10 mouse cellular contexts compared by ENCODE assay signal in the genomic region with DNA sequence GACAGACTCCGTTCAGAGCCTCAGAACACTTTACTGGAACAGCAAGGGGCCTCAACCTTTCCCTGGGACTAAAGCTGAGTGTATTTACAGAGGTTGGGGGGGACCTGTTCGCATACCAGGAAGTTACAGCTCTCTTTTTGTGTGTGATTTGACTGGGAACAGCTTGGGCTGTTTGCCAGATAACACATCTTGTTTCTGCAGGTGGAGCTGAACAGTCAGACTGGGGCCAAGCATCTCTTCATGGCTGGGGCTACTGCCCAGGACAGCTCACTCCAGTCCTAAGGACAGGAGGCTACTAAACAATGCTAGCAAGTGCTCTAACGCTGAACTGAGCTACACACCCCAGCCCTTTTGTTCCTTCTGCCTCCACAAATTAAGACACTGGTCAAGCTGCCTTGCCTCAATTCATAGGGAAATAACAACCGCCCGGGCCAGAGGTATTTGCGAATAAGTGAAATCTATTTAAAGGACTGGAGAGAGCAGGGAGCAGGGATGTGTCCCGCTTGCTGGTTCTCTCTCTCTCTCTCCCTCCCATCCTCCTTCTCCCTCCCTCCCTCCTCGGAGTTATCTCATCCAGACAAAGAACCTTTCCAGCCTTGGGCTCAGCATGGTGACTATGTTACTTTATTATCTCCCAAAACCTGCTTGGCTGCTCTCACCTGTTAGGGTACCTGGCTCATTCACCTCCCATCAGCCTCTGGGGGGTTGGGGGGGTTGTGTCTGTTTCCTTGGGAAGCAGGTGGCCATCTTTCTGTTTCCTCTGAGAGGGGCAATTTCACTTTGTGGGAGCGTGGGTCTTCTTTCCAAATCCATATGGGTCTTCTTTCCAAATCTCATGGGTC. TPM values are rescaled to one million over a fixed set of nuclear protein-coding genes. Genes with fewer than 3 reads are reported as not detected.
DNase-seq lines count a peak whose midpoint lies in the region; ATAC-seq and TF ChIP-seq lines count a peak whose summit lies in the region.
"Had no signal": no experiment of that assay in that cellular context is flagged by ENCODE, and none has a peak within 500 bp of the region (broad histone marks: within the 10 kb centered on the region; RNA-seq: fewer than 3 reads in every experiment).

No protein-coding gene starts in this region.

- H3K9ac ChIP-seq in forebrain, postnatal 0 days, result no peak overlapping the region
- H3K9ac ChIP-seq in neural tube, embryonic 12.5 days, result no peak overlapping the region
- H3K9ac ChIP-seq in lung, embryonic 14.5 days, result no peak overlapping the region
- H3K9ac ChIP-seq in stomach, postnatal 0 days (ENCODE audit: low read length), result no peak overlapping the region; the same call in 1 of the 2 replicates
- H3K9ac ChIP-seq: hindbrain, embryonic 13.5 days had no signal

- no peak for TF ChIP-seq CTCF in forebrain, postnatal 0 days (IDR thresholded peaks at IDR 0.05; ENCODE audit: low read depth)
- no peak for TF ChIP-seq CTCF in lung, embryonic 14.5 days (IDR thresholded peaks at IDR 0.05; ENCODE audit: low read depth)
- TF ChIP-seq CTCF in stomach, postnatal 0 days (IDR thresholded peaks at IDR 0.05; ENCODE audit: low read depth), result no peak

- peak overlapping the region; percentile 62 for H3K27ac ChIP-seq in forebrain, embryonic 10.5 days
- no peak overlapping the region for H3K27ac ChIP-seq in forebrain, postnatal 0 days (ENCODE audit: low read depth, low read length)
- no peak overlapping the region for H3K27ac ChIP-seq in neural tube, embryonic 12.5 days
- peak overlapping the region; percentile 89 for H3K27ac ChIP-seq in lung, embryonic 14.5 days (ENCODE audit: low read depth)
- H3K27ac ChIP-seq in stomach, postnatal 0 days (replicated peaks), result peak overlapping the region; percentile 91
- H3K27ac ChIP-seq: hindbrain, embryonic 13.5 days had no signal

- peak; percentile 60 for TF ChIP-seq EP300 in stomach, postnatal 0 days (optimal IDR thresholded peaks at IDR 0.05)

- peaks cover 39% of the 10 kb centered on the region for H3K4me1 ChIP-seq in forebrain, embryonic 10.5 days
- H3K4me1 ChIP-seq in forebrain, postnatal 0 days (ENCODE audit: insufficient read depth), result no peaks in the 10 kb centered on the region
- H3K4me1 ChIP-seq in neural tube, embryonic 12.5 days, result peaks cover 10% of the 10 kb centered on the region; the same call in 1 of the 2 replicates
- H3K4me1 ChIP-seq in lung, embryonic 14.5 days (ENCODE audit: insufficient read depth), result no peaks in the 10 kb centered on the region
- peaks cover 3% of the 10 kb centered on the region; the same call in 1 of the 2 replicates for H3K4me1 ChIP-seq in stomach, postnatal 0 days (replicated peaks; ENCODE audit: control insufficient read depth, insufficient read depth)

- no peaks in the 10 kb centered on the region for H3K9me3 ChIP-seq in forebrain, embryonic 10.5 days
- no peaks in the 10 kb centered on the region for H3K9me3 ChIP-seq in forebrain, postnatal 0 days (ENCODE audit: low read length)
- no peaks in the 10 kb centered on the region for H3K9me3 ChIP-seq in neural tube, embryonic 12.5 days
- H3K9me3 ChIP-seq in lung, embryonic 14.5 days (ENCODE audit: low read depth, low read length), result no peaks in the 10 kb centered on the region
- H3K9me3 ChIP-seq in stomach, postnatal 0 days (ENCODE audit: control insufficient read depth, low read length), result no peaks in the 10 kb centered on the region
- H3K9me3 ChIP-seq: hindbrain, embryonic 13.5 days had no signal

- H3K27me3 ChIP-seq in forebrain, embryonic 10.5 days (ENCODE audit: poor library complexity, severe bottlenecking), result peaks cover 65% of the 10 kb centered on the region
- H3K27me3 ChIP-seq in forebrain, postnatal 0 days (ENCODE audit: insufficient read depth, low read length), result no peaks in the 10 kb centered on the region
- H3K27me3 ChIP-seq in neural tube, embryonic 12.5 days (replicated peaks), result peaks cover 14% of the 10 kb centered on the region
- H3K27me3 ChIP-seq in lung, embryonic 14.5 days (ENCODE audit: insufficient read depth, low read length), result no peaks in the 10 kb centered on the region
- H3K27me3 ChIP-seq in stomach, postnatal 0 days (ENCODE audit: control insufficient read depth, insufficient read depth, low read length), result no peaks in the 10 kb centered on the region

- 17% methylated on average over 9 of the region's 9 CpGs for WGBS in forebrain, embryonic 10.5 days
- WGBS in forebrain, postnatal 0 days, result 15% methylated on average over 9 of the region's 9 CpGs
- whole genome bisulfite sequencing in neural tube, embryonic 12.5 days, result 21% methylated on average over 9 of the region's 9 CpGs
- WGBS in lung, embryonic 14.5 days, result 30% methylated on average over 9 of the region's 9 CpGs
- 23% methylated on average over 9 of the region's 9 CpGs for WGBS in stomach, postnatal 0 days

- ATAC-seq in forebrain, postnatal 0 days, result no peak
- ATAC-seq in neural tube, embryonic 12.5 days (ENCODE audit: low FRiP score, low read depth), result no peak
- ATAC-seq in lung, embryonic 14.5 days (ENCODE audit: insufficient read depth), result peak; percentile 50
- ATAC-seq in stomach, postnatal 0 days (ENCODE audit: low FRiP score, low TSS enrichment), result peak; percentile 61

- H3K4me3 ChIP-seq in forebrain, embryonic 10.5 days, result no peak overlapping the region
- no peak overlapping the region for H3K4me3 ChIP-seq in forebrain, postnatal 0 days (ENCODE audit: low read depth, low read length)
- H3K4me3 ChIP-seq in neural tube, embryonic 12.5 days, result no peak overlapping the region
- H3K4me3 ChIP-seq in lung, embryonic 14.5 days (ENCODE audit: low read depth, low read length), result no peak overlapping the region
- H3K4me3 ChIP-seq in stomach, postnatal 0 days (ENCODE audit: low read depth, low read length), result no peak overlapping the region
- H3K4me3 ChIP-seq: hindbrain, embryonic 13.5 days had no signal

- H3K4me2 ChIP-seq in forebrain, postnatal 0 days (ENCODE audit: low read depth), result no peak overlapping the region
- H3K4me2 ChIP-seq in neural tube, embryonic 12.5 days (replicated peaks), result peak overlapping the region; percentile 16; the same call in 1 of the 2 replicates
- H3K4me2 ChIP-seq in lung, embryonic 14.5 days, result peak overlapping the region; percentile 60
- peak overlapping the region; percentile 20; the same call in 1 of the 2 replicates for H3K4me2 ChIP-seq in stomach, postnatal 0 days (replicated peaks; ENCODE audit: low read depth)

- no peak for DNase-seq in forebrain, embryonic 10.5 days (ENCODE audit: extremely low spot score, low spot score)
- DNase-seq in forebrain, postnatal 0 days, result no peak
- DNase-seq in neural tube, embryonic 10.5 days (ENCODE audit: extremely low spot score, low spot score), result no peak
- DNase-seq in lung, embryonic 14.5 days, result peak; percentile 74
- peak; percentile 76 for DNase-seq in stomach, postnatal 0 days (ENCODE audit: low spot score)
- DNase-seq in thymus, postnatal 14 days, result no peak
- DNase-seq in cerebellum, adult 18-20 months, result no peak
- DNase-seq: right cerebral cortex, postnatal 25 days had no signal

- H3K36me3 ChIP-seq in forebrain, embryonic 10.5 days (replicated peaks), result no peaks in the 10 kb centered on the region
- no peaks in the 10 kb centered on the region for H3K36me3 ChIP-seq in forebrain, postnatal 0 days (ENCODE audit: insufficient read depth)
- no peaks in the 10 kb centered on the region for H3K36me3 ChIP-seq in neural tube, embryonic 12.5 days
- no peaks in the 10 kb centered on the region for H3K36me3 ChIP-seq in lung, embryonic 14.5 days (ENCODE audit: insufficient read depth)
- no peaks in the 10 kb centered on the region for H3K36me3 ChIP-seq in stomach, postnatal 0 days (ENCODE audit: control insufficient read depth, insufficient read depth, low read length)
- H3K36me3 ChIP-seq: hindbrain, embryonic 13.5 days had no signal

RNA-seq across cellular contexts. Expression of a gene that starts 4.1 kb away (rescaled TPM):
- polyA plus RNA-seq in forebrain, embryonic 10.5 days (2016; fragmentation: Nextera tagmentation; extraction: Ambion mirVana), result 3.4 and 4.3 TPM in 2 replicates
- total RNA-seq in forebrain, postnatal 0 days (2014; rRNA removed), result 1.0 and 1.4 TPM in 2 replicates
- 0.77 and 1.4 TPM in 2 replicates for polyA plus RNA-seq in forebrain, postnatal 0 days (2015; fragmentation: Nextera tagmentation; extraction: Ambion mirVana)
- 2.4 and 2.8 TPM in 2 replicates for polyA plus RNA-seq in neural tube, embryonic 12.5 days (2016; fragmentation: Nextera tagmentation; extraction: Ambion mirVana)
- 6.8 and 7.0 TPM in 2 replicates for polyA plus RNA-seq in lung, embryonic 14.5 days (2014; fragmentation: Nextera tagmentation; extraction: Ambion mirVana)
- polyA plus RNA-seq in stomach, postnatal 0 days (2015; fragmentation: Nextera tagmentation; extraction: Ambion mirVana), result 9.9 and 13.0 TPM in 2 replicates

RNA-seq across cellular contexts. Expression of a gene that starts 27.4 kb away (rescaled TPM):
- polyA plus RNA-seq in forebrain, embryonic 10.5 days (2016; fragmentation: Nextera tagmentation; extraction: Ambion mirVana), result 966 and 1,001 TPM in 2 replicates
- total RNA-seq in forebrain, postnatal 0 days (2014; rRNA removed), result 1,357 and 1,641 TPM in 2 replicates
- polyA plus RNA-seq in forebrain, postnatal 0 days (2015; fragmentation: Nextera tagmentation; extraction: Ambion mirVana), result 1,186 and 1,234 TPM in 2 replicates
- polyA plus RNA-seq in neural tube, embryonic 12.5 days (2016; fragmentation: Nextera tagmentation; extraction: Ambion mirVana), result 847 and 881 TPM in 2 replicates
- polyA plus RNA-seq in lung, embryonic 14.5 days (2014; fragmentation: Nextera tagmentation; extraction: Ambion mirVana), result 705 and 755 TPM in 2 replicates
- 394 and 400 TPM in 2 replicates for polyA plus RNA-seq in stomach, postnatal 0 days (2015; fragmentation: Nextera tagmentation; extraction: Ambion mirVana)

RNA-seq across cellular contexts. Expression of a gene that starts 42.3 kb away (rescaled TPM):
- polyA plus RNA-seq in forebrain, embryonic 10.5 days (2016; fragmentation: Nextera tagmentation; extraction: Ambion mirVana), result 45.4 and 46.7 TPM in 2 replicates
- total RNA-seq in forebrain, postnatal 0 days (2014; rRNA removed), result 296 and 318 TPM in 2 replicates
- polyA plus RNA-seq in forebrain, postnatal 0 days (2015; fragmentation: Nextera tagmentation; extraction: Ambion mirVana), result 292 and 327 TPM in 2 replicates
- polyA plus RNA-seq in neural tube, embryonic 12.5 days (2016; fragmentation: Nextera tagmentation; extraction: Ambion mirVana), result 138 and 140 TPM in 2 replicates
- polyA plus RNA-seq in lung, embryonic 14.5 days (2014; fragmentation: Nextera tagmentation; extraction: Ambion mirVana), result 67.1 and 70.9 TPM in 2 replicates
- polyA plus RNA-seq in stomach, postnatal 0 days (2015; fragmentation: Nextera tagmentation; extraction: Ambion mirVana), result 50.0 and 50.3 TPM in 2 replicates

Comparison
In these comparisons a context has a peak if more than half of its experiments do, and no peak if none do; other contexts are left out.
1. H3K27ac ChIP-seq: peak in forebrain, embryonic 10.5 days (single experiment), lung, embryonic 14.5 days (single experiment) and stomach, postnatal 0 days (single experiment); none in forebrain, postnatal 0 days (single experiment) and neural tube, embryonic 12.5 days (single experiment).
2. DNase-seq: peak in lung, embryonic 14.5 days (single experiment) and stomach, postnatal 0 days (single experiment); none in forebrain, embryonic 10.5 days (single experiment), forebrain, postnatal 0 days (single experiment), neural tube, embryonic 10.5 days (single experiment), thymus, postnatal 14 days (single experiment) and cerebellum, adult 18-20 months (0 of 2).
3. ATAC-seq: peak in lung, embryonic 14.5 days (single experiment) and stomach, postnatal 0 days (single experiment); none in forebrain, postnatal 0 days (single experiment) and neural tube, embryonic 12.5 days (single experiment).